Mouse (Mus musculus) brain, embryonic 14.5 days (tissue): ENCODE measurements around the gene Sec61g. TPM values are rescaled to one million over a fixed set of nuclear protein-coding genes. Genes with fewer than 3 reads are reported as not detected.

Experiments
- DNase-seq: peaks from one replicate; pipeline ENCODE4 v3.0.0-alpha.2; 2011; ENCODE audit warnings: low read depth
- CTCF ChIP-seq: fragments of 200-500 bp; IDR thresholded peaks from 2 replicates; pipeline ENCODE4 v1.5.1; 2012; ENCODE audit warnings: inconsistent platforms, mild to moderate bottlenecking, moderate library complexity, borderline replicate concordance; ENCODE audit not compliant: insufficient read depth, insufficient read length; ENCODE audit errors: extremely low read depth
- POLR2A ChIP-seq: fragments of 200-500 bp; IDR thresholded peaks from 2 replicates; pipeline ENCODE4 v1.6.1; 2012; ENCODE audit warnings: mild to moderate bottlenecking, inconsistent platforms, borderline replicate concordance; ENCODE audit not compliant: poor library complexity, insufficient read depth, insufficient read length, severe bottlenecking; ENCODE audit errors: extremely low read depth
- polyA plus RNA-seq: library from polyadenylated mRNA; depleted of rRNA; stranded (reverse); fragments of >200 nt; gene quantifications from 2 replicates; pipeline ENCODE4 v1.2.3, GENCODE M21; 2012; rRNA removed

Gene Sec61g
- polyA plus RNA-seq = 38.9 and 56.4 TPM in 2 replicates

- TF ChIP-seq CTCF = no peak
- TF ChIP-seq POLR2A = peak; percentile 62; the same call in 1 of the 2 replicates
Observed at GRCm38 (mm10) chr11:16508052-16508654, at the start of gene Sec61g. Gene Sec61g (minus strand): TSS chr11:16508484.

GRCm38 (mm10) chr11:16546421-16547163, 38.3 kb upstream of the Sec61g start:
- TF ChIP-seq POLR2A (no peak), CTCF (no peak)
- peak; percentile 4 for DNase-seq

More at GRCm38 (mm10) chr11:16508052-16508654, at the start of gene Sec61g:
- peak; percentile 98 for DNase-seq

GRCm38 (mm10) chr11:16537379-16537778, 29.1 kb upstream of the Sec61g start:
- DNase-seq = no peak
- TF ChIP-seq POLR2A = no peak
- no peak for TF ChIP-seq CTCF

- peak; percentile 73 for DNase-seq
- TF ChIP-seq POLR2A (no peak), CTCF (no peak)
Observed at GRCm38 (mm10) chr11:16534582-16535553, 26.6 kb upstream of the Sec61g start.

GRCm38 (mm10) chr11:16532877-16533276, 24.6 kb upstream of the Sec61g start:
- TF ChIP-seq CTCF (peak; percentile 29; the same call in 1 of the 2 replicates), POLR2A (no peak)
- DNase-seq = peak; percentile 61

GRCm38 (mm10) chr11:16528909-16529308, 20.6 kb upstream of the Sec61g start:
- TF ChIP-seq POLR2A = no peak
- TF ChIP-seq CTCF = no peak
- DNase-seq = no peak

- TF ChIP-seq POLR2A = no peak
- no peak for DNase-seq
Observed at GRCm38 (mm10) chr11:16528391-16528790, 20.1 kb upstream of the Sec61g start.

- TF ChIP-seq POLR2A (no peak), CTCF (no peak)
- no peak for DNase-seq
Observed at GRCm38 (mm10) chr11:16527743-16528142, 19.5 kb upstream of the Sec61g start.

- no peak for DNase-seq
- TF ChIP-seq CTCF = no peak
- TF ChIP-seq POLR2A = no peak
Observed at GRCm38 (mm10) chr11:16526467-16526866, 18.2 kb upstream of the Sec61g start.

GRCm38 (mm10) chr11:16525724-16526123, 17.4 kb upstream of the Sec61g start:
- DNase-seq = no peak
- TF ChIP-seq CTCF (no peak), POLR2A (no peak)
